Mouse (Mus musculus): ENCODE measurements around the gene Elovl1.

DNA sequence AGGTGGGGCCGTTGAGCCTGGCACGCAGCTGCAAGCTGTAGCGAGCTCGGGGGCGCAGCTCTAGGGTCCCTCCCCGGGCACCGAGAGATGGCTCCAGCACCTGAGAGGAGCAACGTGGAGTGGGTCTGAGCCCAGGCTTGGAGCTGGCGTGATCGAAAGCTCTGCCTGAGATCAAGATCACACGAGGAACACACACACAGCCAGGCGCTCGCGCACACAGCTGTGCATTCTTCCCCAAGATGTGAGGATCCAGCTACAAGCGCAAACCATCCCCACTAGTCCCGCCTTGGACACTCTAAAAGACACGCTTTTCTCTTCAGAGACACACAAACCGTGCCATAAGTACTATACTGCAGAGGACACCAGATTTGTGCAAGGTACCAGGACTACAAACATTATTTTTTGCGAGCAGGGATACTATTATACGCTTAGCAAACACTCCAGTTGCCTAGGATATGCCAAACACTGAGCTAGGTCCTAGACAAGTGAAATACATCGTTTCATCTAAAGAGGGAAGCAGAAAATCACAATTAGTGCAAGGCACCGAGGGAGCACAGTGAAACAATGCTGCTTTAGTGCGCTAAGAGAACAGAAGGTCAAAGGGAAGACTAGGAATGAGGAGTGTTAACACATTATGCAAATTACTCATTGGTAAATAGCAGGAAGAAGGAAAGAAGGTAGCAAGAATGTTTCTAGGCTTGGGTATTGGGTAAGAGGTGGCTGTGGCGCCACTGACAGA, 18.7 kb downstream of the Elovl1 start:
- TF ChIP-seq CTCF (IDR thresholded peaks at IDR 0.05; ENCODE audit: control insufficient read depth, insufficient read depth, low read length) (no peak), POLR2A (IDR thresholded peaks at IDR 0.05; ENCODE audit: borderline replicate concordance, control insufficient read depth, low read depth, low read length) (no peak)
